Mouse (Mus musculus) embryo, embryonic 11 days (tissue): ENCODE measurements around the gene Trit1.

Experiments
- DNase-seq: peaks from one replicate; pipeline ENCODE4 v3.0.0-alpha.2; 2015

Trit1 gene

DNA sequence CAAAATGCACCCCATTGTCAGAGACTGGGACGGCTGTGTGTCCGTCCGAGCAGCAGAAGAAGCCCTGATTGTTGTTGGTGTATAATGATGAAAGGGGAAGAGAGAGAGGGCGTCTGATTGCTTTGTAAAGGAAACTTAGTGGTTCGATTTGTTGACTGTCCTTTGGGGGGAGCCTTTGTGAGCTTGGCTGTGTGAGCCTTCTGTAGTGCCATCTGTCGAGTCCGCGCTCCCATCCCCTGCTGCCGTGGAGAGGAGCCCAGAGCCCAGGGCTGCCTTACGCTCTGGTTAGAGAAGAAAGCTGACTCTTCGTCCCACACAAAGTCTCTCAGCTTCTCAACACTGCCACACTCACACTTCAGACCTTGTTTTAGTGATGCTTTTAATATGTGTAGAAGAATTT lies 36.8 kb downstream of the Trit1 start:
- DNase-seq = peak; percentile 34

DNA sequence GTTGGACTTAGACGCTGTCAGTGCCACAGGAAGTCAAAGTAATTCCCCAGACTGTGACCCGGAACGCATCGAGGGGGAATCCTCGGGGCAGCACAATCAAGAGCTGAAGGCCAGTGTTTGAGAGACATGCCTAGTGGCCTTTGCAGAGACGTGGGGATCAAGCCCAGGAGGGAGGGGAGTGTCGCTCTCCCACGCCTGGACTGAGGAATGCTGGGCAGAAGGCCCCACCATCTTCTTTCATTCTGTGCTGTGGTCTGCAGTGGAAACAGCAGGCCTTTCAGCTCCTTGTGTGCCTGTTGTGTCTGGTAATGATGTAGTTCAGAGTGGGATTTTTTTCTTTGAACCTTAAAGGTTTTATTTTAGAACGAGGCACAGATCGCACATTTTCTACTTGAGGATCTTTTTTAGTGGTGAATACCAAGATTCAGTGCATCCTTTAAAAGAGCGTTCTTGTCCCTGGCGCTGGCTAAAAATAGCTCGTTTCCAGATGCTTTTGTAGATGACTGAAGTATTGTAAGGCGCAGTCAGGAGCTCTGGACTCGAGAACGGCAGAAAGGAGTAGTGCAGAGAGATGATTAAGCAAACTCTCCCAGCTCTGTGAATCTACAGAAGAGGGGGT lies 37.9 kb downstream of the Trit1 start:
- DNase-seq = no peak

DNA sequence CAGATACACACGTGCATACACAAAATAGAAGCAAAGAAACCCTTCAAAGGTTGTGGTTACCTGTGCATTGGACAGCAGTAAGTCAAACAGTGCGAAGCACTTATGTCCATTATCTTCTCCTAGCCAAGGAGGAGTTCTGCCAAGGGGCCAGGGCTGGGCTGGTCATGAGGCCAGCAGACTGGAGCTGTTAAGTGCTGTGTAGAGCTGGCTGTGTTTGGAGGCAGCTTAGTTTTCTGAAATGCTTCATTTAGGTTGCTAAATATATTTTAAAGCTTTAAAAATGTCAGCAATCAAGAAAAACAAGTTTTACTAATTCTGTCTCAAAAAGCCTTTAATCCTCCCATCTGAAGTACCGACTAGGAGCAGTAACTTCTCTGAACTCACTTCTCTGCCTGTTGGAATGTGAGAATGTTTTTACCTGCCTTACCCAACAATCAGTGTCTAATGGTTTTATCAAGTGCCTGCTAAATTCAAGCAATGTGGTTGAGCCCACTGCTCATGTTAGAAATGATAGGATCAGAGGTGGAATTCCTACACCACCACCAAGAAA lies 40.2 kb downstream of the Trit1 start:
- DNase-seq = no peak

DNA sequence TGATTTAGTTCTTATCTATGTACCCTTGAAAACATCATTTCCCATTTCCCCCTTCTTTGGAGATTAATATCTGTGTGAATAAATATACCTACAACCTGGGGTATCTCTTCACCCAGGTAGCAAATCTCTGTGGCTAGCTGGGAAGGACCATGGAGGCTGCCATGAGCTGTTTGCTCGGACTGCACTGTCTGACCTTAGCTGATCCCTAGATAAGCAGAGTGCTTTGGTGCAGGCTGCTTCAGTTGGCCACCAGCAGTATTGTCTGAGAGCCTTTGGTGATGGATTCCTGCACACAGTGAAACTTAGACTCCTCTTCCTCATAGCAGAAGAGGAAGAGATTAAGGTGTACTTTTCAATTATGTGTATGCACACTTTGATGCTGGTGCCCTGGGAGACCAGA lies 41.6 kb downstream of the Trit1 start:
- no peak for DNase-seq

DNA sequence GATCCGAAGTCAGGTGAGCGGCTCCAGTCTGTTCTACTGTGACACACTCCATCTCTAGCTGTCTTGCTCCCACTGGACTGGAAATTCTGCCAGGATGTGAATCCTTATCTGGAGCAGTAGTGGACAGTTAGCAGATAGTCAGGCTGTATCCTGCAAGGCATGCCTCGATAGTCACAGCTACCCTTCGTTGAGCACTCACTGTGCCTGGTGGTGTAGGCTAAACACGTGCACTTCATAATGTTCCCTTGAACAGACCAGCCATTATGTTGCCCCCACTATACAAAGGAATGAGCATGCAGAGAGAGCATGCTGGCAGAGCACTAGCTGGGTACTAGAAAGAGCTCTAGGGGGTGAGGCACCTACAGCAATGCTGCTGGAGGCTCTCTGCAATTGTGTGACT lies 45.3 kb downstream of the Trit1 start:
- no peak for DNase-seq

DNA sequence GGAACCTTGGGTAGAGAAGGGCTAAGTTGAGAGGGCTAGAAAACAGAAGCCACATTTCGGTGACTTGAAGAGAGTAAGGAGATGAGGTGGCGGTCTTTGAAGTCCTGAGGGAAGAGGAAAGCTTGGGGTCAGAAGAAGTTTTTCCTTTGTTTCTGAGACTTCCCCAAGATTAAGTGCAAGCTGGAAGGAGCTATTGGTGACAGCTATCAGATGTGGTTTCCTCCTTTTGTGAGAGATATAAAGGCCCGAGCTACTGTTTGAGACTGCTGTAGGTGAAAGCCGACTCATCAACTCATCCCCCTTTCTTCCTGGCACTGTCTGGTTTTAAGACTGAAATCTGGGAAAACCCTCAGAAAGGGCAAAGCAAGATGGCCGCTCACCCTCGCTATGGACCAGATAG lies 52.2 kb downstream of the Trit1 start:
- DNase-seq = no peak

DNA sequence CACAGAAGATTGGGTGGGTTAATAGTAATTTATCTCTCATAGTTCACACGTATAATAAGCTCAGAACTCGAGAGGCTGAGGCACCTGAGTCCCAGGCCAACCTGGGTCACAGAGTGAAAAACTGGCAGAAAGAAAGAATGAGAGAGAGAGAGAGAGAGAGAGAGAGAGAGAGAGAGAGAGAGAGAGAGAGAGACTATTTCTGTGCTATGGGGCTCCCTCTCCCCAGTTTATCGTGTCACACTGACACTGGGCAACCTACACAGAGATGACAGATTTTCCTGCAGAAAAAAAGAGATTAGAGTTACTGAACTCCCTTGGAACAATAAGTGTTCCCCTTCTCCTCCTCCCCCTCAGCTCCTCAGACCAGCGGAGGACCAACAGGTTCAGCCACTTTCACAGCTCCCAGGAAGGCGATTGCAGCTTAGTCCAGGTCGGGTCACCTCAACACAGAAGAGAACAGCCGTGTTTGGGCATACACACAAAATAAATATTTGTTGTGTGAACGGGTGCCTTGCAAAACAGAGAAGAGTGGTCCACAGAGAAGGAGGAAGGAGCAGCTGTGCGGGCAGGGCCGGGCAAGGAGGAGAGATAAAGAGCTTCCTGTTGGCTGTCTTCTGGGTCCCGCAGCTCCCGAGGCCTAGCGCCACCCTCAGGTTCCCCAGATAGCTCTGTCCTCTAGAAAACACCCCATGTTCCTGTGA lies 55.0 kb downstream of the Trit1 start:
- peak; percentile 67 for DNase-seq

DNA sequence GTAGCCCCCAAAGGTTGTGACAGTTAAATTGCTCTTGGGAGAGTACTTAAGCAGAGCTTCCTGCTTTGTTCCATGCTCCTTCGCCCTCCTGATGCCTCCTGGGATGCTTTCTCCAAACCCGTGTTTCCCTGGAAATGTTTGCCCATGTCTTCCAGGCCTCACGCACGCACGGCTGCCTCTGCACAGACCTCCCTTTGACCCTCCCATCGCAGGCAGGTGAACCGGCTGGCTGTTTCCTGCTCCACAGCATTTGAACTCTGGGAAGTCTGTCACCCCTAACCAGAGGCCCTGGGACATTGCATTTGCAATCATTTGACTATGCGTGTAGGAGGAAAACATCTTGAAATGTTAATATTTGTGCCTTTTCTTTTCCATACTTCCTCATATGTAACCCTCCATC lies 60.5 kb downstream of the Trit1 start:
- DNase-seq = no peak

DNA sequence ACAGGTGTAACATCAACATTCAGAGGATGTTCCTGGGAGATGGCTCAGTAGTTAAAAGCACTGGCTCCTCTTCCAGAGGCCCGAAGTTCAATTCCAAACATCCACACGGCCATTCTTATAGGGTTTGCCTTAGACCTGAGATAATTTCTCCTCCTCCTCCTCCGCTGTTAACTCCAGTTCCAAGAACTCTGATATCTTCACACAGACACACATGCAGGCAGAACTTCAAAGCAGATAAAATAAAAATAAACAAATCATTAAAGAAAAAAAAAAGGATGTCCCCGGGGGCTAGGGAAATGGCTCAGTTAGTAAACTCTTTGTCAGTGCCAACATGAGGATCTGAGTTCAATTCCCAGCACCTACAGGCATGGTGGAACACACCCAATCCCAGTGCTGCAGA lies 61.8 kb downstream of the Trit1 start:
- no peak for DNase-seq

DNA sequence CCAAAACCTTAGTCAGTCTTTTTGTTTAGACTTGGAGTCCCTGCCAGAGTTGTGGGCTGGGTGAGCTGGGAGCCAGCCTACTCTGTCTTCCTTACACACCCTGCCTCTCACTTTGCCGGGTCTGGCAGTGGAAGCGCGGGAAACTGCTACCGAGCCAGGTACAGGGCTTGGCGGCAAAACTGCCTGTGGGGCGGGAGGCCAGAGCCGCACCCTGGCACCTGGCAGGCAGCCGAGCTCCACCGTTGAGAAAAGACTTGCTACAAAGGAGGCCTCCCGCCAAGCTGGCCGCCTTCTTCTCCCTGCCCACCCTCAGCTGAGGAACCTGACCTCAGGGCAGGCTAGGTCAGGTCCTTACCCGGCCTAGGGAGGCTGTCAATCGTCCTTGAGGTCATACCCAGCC lies 64.4 kb downstream of the Trit1 start:
- no peak for DNase-seq

DNA sequence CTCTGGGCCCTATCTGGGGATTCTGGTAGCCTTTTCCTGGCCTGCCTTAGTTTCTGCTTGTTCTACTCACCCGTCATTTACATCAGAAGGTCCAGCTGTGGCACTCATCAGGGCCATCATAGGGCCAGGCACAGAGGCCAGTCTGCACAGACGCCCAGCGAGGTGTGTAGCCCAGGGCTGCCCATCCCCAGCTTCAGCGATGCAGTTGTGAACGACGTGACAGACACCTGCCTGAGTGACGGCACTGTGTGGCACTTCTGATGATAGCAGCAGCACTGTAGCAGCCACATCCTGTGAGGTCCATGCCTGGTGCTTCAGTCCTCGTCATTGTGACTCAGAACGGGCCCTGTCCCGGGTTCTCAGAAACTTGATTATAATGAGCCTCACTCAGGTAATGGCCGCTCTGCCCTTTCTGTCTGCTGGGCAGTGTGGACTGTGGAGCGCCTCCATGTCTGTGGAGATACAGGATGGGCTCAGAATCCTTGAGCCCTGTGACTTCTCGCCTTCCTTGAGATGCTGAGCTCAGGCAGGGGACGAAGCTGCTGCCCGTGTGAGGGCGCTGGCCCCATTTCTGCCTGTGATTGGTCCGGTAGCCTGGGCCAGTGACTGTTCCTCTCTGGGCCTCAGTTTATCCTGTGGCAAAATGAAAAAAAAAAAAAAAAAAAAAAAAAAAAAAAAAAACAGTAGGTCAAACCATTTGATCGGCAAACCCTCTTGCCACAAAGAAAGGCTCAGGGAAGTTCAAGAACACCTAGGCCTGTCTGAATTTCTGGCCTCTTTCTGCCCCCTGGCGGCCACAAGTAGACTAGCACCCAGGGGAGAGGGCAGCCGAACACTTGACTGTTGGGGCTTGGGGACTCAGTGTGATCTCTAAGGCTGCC lies 66.1 kb downstream of the Trit1 start:
- DNase-seq = peak; percentile 66

DNA sequence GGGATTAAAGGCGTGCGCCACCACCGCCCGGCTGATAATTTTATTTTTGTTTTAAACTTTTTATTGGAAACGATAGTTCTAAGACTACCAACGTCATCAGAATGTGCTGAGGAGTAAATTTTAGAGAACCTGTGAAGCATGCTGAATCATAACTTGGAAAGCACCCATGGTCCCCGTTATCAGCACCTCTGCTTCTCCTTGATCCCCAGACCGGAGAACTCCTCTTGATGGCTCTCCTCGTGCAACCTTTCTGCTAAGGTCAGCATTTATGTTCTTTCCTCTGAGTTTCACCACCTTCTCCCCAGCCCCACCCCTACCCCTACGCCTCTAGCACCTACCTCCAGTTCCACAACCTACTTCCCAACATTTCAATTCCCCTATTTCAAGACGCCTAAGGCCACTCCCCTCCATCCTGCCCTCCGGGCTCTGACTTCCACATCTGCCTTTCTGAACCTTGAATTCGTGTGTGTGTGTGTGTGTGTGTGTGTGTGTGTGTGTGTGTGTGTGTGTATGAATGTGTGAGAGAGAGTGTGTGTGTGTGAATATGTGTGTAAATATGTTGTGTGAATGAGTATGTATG lies 67.0 kb downstream of the Trit1 start:
- DNase-seq = no peak

DNA sequence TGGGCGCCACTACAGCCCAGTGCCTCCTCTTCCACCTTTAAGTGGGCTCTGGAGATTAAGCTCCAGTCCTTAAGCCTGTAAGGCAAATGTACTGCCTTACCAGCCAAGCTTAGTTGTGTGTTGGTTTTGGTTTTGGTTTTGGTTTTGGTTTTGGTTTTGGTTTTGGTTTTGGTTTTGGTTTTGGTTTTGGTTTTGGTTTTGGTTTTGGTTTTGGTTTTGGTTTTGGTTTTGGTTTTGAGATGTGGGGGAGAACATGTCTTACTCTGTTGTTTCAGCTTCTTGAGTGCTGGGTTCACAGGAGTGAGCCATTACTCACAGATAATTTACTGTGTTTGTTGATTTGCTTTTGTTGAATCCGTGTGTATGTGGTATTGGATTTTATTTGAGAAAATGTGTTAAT lies 68.9 kb downstream of the Trit1 start:
- no peak for DNase-seq

DNA sequence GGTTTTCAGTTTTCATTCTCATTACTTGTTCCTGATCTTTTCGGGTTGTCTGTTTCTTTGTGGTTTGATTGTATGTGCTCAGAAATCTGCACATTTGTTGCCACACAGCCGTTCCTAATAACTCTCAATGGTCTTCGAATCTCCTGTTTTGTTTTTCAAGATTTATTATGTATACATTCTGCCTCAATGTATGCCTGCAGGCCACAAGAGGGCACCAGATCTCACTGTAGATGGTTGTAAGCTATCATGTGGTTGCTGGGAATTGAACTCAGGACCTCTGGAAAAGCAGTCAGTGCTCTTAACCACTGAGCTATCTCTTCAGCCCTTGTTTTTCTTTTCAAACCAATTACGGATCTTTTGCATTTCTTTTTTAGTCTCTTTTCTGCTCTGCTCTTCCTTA lies 70.0 kb downstream of the Trit1 start:
- no peak for DNase-seq

DNA sequence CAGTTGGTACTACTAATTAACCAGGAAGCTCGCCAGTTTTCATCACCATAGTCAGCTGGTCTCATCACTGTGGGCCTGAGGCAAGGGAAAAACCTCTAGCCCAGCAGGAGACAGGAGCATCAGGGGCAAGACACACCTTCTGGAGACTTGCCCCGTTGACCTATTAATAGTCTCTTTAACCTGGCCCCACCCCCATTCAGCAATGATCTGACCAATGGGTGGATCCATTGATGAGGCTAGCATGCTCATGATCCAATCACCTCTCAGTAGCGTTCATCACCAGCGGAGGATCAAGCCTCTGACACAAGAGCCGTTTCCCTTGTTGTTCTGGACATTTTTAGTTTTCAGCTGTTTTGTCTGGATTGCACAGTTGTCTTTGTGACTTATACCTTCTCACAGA lies 76.2 kb downstream of the Trit1 start:
- DNase-seq = no peak

DNA sequence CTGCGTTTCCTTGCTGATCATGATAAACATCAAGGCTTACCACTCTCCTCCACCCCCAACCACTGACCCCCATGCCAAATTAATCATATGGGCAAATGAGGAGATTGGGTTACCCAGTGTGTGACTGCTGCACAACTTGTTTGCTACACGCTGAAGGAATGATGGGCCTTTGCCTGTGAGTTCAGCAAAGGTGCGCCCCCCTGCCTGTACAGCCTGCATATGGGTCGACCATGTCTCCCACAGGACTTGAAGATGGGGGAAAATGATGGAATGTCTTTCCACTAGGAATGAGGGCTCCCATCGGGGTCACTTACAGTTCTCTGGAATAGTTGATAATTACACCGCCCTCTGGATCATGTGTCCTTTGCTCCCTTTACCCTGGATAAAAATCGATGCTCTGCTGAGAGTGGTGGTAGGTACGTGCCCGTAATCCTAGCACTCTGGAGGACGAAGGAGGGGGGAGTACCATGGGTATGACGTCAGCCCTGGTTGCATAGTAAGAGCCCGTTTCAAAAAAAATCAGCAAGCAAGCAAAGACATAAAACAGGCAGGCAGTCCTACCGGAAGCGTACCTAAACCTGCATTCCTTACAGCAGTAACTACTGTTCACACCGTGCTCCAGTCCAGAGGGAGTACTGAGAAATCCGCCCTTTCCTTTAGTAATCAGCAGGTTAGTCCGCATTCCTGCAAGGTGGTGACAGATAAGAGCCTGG lies 76.8 kb downstream of the Trit1 start:
- DNase-seq = peak; percentile 25

DNA sequence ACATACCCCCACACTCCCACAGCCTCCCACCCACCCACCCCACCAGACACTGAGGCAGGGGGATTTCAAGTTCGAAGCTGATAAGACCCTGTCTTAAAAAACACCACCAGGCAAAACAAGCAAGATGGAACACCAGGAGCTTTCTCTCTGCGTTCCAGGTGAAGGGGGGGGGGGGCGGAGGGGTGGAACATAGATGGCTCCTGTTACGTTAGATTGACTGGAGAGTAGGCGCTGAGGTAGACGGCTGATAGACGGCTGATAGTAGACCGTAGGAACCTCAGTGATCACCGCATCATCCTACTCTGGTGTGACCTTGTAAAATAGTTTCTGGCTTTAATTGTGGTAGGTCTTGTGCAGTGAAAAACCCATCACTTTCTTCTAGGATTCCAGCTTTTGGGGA lies 77.5 kb downstream of the Trit1 start:
- DNase-seq = no peak
